Mouse (Mus musculus): Measurements from ENCODE around the gene Ugt1a9.

GRCm38 (mm10) chr1:88254793-88255465, 184.3 kb downstream of the Ugt1a9 start:
- TF ChIP-seq FLI1 (IDR thresholded peaks at IDR 0.05; ENCODE audit: low read length) (no peak; the same call in 1 of the 2 replicates), GATA1 (IDR thresholded peaks at IDR 0.05; ENCODE audit: borderline replicate concordance, low read length) (no peak; the same call in 2 of the 3 replicates)
